Mouse (Mus musculus) layer of hippocampus, adult 9-11 months (tissue): ENCODE results near the gene Klf11.

Source experiments
- DNase-seq: peaks from one replicate; pipeline ENCODE4 v3.0.0; 2022

Gene Klf11

GRCm38 (mm10) chr12:24705502-24706263 lies 54.6 kb downstream of the Klf11 start:
- no peak for DNase-seq

DNA sequence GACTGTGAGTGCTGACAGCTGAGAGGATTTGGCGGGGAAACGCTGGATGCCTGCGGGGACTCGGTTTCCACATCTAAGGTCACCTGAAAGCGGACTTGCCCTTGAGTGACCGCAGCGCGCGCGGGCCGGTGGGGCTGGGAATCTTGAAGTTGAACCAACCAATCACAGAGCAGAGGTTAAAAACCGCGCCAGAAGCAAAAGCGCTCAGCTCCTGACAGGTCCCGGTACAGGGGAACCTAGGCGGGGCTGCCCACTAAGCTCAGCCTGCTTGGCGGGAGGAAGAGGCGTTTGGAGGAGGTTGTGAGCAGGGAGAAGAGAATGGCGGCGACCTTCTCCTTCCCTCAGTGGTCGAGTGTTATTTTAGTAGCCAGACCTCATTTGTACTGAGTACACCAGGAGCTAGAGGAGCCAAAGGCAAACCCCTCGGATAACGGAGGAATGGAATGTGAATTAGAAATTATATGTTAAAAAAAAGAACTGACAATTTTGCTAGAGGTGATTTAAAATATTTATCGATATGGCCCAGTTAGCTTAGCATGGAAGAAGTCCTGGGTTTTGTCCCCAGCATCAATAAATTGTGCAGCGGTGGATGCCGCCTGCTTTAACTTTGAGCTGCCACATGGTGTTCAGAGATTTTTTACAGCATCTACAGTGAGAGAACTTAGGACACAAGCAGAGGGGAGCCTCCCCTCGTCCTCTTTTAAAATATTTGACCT lies 55.8 kb downstream of the Klf11 start:
- DNase-seq = no peak

GRCm38 (mm10) chr12:24707480-24707802 lies 56.4 kb downstream of the Klf11 start:
- no peak for DNase-seq

DNA sequence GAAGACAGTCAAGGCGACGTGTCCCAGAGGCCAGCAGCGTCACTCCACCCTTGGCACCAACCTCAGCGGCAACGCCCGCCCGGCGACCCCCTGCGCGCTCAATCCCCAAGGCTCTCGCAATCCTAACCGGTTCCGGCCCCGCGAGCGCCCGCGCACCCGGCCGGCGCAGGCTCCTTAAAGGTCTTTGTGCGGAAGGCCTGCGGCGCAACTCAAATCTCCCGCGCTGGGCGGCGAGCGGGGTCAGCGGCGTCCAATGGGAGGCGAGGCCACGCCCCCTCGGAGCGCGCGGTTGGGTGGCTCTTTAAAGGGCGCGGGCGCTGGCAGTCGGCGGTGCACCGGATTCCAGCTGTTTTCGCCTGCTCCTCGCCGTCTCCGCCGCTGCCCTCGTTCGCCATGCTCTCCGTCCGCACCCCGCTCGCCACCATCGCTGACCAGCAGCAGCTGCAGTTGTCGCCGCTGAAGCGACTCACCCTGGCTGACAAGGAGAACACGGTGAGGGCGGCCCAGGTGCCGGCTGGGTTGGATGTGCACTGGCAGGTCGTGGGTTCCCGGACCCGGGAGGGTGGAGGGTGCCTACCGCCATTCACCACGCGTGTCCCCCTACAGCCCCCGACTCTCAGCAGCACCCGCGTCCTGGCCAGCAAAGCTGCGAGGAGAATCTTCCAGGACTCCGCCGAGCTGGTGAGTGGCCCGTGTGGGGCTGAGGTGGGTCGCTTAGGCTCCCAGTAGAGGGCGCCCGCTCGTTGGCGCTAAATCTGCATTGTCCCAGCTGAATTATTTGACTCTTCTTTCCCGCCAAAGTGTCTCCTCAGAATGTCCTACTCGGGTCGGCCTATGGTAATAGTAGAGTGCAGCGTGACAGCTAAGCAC lies 57.1 kb downstream of the Klf11 start, which contains the start of gene Rrm2:
Gene Rrm2 (plus strand): TSS at position 288 of the 870 bp plus-strand sequence.
- peak; percentile 89 for DNase-seq

GRCm38 (mm10) chr12:24708824-24709218 lies 57.7 kb downstream of the Klf11 start:
- DNase-seq = no peak

DNA sequence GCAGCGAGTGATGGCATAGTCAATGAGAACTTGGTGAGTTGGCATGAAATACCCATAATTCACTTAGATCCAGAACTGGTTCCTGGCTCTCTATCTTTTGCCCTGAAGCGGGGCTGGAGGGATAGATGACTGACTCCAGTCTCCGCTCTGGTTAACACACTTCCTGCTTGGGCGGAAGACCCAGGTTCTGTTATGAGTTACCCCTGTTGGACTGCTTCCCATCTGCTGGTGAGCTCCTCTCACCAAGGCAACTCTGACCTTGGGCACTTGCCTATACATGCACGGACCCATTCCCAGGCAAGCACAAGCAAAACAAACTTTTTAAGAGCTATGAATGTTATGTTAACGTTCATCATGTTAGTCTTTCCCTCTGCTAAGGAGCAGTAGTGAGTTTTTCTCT lies 58.3 kb downstream of the Klf11 start:
- no peak for DNase-seq

- peak; percentile 49 for DNase-seq
Observed at GRCm38 (mm10) chr12:24709831-24710508, 58.9 kb downstream of the Klf11 start.

GRCm38 (mm10) chr12:24710672-24711071 lies 59.6 kb downstream of the Klf11 start:
- no peak for DNase-seq
